Mouse (Mus musculus): ENCODE data around the gene Naa60.

Gene Naa60

DNA sequence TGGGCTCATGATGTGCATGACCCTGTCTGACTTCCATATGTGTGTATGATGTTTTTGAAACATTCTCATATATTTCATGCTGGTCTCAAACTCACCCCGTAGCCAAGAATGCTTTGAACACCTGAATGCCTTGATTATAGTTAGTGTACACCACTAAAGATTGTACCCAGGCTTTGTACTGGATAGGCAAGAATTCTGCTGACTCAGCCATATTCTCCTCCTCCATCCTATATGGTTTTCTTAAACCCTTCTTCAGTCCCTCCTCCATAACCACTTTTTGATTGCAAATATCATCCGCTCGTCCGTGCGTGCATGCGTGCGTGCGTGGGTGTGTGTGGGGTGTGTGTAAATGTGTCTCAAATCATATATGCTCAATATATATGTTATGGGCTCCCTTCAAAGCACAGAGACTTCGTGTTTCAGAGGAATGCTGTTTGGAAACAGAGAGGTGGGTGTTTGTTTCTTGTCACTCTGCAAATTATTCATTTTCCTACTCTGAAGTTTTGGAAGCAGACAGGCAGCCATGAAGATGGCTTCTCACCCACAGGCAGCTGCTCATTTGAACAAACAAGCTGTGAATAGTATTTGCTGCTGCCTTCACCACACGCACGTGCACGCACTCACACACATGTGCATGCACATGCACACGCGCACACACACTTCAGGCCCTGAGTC lies 19.6 kb downstream of the Naa60 start:
- DNase-seq (ENCODE audit: low read depth), result no peak

GRCm38 (mm10) chr16:3893739-3894138 lies 21.6 kb downstream of the Naa60 start:
- no peak for DNase-seq (ENCODE audit: low read depth)

DNA sequence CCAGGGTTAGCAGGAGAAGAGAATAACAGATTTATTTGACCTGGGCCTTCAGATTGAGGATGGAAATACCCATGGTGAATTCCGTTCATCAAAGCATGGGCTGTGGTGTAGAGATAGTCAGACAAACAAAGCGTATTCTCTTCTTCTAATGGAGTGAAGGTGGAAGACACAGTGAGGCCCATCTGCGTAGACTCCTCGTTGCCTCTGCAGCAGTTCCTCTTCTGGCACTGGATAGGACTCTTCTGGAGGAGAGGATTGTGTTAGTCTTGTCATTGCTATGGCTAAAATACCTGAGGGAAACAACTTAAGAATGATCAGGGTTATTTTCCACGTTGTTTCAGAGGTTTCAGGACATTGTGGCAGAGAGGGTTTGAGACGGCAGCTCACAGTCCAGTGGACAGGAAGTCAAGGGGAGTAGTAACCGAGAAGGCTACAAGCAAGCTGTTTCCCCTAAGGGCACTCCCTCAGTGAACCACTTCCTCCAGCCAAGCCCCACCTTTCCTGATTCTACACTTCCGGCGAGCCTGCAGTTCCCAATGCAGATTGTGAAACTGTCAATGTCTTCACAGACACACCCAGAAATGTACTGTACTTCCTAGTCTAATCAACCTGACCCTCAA lies 23.1 kb downstream of the Naa60 start:
- DNase-seq (ENCODE audit: low read depth), result peak; percentile 92

- no peak for DNase-seq (ENCODE audit: low read depth)
Observed at GRCm38 (mm10) chr16:3896046-3896445, 23.9 kb downstream of the Naa60 start.

- no peak for DNase-seq (ENCODE audit: low read depth)
Observed at GRCm38 (mm10) chr16:3896553-3896952, 24.4 kb downstream of the Naa60 start.

- DNase-seq (ENCODE audit: low read depth), result no peak
Observed at GRCm38 (mm10) chr16:3907471-3907870, 35.3 kb downstream of the Naa60 start.

DNA sequence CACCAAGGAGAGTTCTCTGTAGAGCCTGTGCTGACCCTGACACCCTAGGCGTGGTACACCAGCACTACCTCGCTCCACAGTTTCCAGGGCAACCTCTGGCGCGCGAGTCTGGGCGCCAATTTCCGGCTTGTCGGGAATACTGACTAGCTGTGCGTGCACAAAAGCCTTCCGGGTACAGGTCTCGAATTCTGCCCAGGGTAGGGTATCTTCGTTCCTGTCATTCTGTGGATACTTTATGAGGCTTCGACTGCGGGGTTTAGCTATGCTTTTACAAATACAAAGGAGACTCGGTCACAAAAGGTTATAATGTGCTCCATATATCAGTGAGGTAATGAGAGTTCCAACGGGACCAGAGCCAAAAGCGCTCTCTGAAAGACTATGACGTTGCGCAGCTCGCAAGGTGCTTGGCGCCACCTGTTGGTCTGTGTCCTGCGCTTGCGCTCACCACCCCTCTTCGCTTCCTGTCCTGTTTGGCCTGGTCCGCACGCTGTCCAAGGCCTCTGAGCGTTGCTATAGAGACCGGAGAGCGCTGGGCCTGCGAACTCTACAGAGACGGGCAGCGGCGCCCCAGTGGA lies 36.4 kb downstream of the Naa60 start, which contains the start of the genes 1700037C18Rik and Cluap1:
TSS of gene 1700037C18Rik (minus strand) at position 153 of the 575 bp plus-strand sequence.
TSS of gene Cluap1 (plus strand) at position 265 of the 575 bp plus-strand sequence.
- DNase-seq (ENCODE audit: low read depth), result peak; percentile 97

DNA sequence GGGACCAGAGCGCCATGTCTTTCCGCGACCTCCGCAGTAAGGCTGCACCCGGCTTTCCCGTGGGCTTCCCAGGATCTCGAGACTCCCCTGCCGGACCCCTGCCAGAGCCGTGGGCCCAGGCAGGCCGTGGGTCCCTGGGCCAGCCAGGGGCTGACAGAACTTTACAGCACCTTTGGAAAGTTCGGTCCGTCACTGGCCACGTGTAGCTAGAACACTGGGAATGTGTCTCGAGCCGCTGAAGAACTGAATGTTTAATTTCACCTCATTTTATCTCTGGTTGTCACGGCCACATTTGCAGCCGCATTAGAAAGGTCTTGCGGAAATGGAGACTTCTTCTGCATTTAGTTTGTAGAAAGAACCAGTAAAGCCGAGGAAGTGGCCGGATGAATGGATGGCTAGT lies 36.9 kb downstream of the Naa60 start:
- no peak for DNase-seq (ENCODE audit: low read depth)

DNA sequence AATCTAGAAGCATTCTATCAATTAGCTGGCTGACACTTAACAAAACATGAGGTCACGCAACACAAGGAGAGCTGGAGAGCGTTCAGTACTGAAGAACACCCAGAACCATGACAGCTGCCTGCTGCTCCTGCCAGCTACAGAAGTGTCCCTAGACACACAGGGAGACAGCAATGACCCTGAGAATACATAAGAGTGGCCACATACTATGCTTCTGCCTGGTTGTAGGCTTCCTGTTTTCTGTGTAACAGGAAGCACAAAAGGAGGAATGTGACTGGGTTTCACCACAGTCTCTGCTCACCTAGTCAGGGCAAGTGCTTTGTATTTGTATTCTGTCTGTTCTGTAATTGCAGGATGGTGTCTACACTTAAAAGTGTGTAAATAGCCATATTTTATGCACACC lies 48.6 kb downstream of the Naa60 start:
- DNase-seq (ENCODE audit: low read depth), result peak; percentile 32

DNA sequence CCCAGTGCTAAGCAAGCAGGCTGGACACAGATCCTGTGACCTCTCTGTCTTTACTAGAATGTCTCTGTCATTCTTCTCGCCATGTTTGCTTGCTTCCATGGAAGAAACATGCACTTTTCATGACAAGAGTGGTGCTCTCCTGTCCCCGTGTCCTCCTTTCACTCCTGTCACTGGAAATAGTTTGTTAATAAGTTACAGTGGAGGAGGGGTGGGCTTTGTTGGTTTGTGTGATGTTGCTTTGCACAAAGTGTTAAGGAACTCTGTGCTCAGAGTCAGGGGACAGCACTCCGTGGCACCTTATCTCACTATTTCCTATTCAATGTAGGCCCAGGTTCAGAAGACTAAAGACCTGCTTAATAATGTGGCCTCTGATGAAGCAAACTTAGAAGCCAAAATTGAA lies 51.3 kb downstream of the Naa60 start:
- DNase-seq (ENCODE audit: low read depth), result no peak

DNA sequence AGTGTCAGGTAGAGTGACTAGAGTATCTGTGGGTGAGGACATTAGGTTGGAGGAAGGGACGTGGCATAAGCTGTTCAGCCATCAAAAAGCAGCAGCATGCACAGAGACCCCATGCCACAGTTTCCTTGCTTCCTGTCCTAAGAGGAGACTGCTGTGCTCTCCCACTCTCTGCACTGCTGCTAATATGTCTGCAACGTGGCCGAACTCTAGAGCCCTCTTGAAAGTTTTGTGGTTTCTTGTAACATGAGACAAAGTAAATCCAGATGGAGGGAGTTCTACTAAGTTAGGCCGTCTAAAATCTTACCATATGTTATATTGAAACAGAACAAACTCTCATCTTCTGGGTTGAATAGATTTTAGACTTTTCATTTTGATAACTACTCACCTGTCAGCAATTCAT lies 51.8 kb downstream of the Naa60 start:
- DNase-seq (ENCODE audit: low read depth), result peak; percentile 24

GRCm38 (mm10) chr16:3928582-3928981 lies 56.4 kb downstream of the Naa60 start:
- no peak for DNase-seq (ENCODE audit: low read depth)

- peak; percentile 77 for DNase-seq (ENCODE audit: low read depth)
Observed at GRCm38 (mm10) chr16:3929151-3929550, 57.0 kb downstream of the Naa60 start.

GRCm38 (mm10) chr16:3933536-3933935 lies 61.4 kb downstream of the Naa60 start:
- DNase-seq (ENCODE audit: low read depth), result peak; percentile 88

DNA sequence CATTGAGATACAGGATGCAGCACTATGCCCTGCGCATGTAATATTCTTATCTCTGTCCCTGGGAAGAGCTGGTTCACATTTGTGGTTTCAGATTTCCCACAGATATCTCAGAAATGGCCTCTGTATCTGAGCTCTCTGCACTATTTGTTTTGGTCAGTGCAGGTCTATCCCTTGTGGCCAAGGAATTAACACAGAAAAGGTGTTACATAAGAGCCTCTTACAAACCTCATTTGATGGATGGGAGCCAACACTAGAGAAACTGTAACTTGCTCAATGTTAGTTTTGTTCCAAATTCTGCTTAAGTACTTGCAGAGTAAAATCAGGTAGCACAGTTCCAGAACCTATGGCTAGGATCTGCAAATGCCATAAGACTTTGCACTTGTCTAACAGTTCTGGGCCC lies 61.9 kb downstream of the Naa60 start:
- DNase-seq (ENCODE audit: low read depth), result peak; percentile 91

DNA sequence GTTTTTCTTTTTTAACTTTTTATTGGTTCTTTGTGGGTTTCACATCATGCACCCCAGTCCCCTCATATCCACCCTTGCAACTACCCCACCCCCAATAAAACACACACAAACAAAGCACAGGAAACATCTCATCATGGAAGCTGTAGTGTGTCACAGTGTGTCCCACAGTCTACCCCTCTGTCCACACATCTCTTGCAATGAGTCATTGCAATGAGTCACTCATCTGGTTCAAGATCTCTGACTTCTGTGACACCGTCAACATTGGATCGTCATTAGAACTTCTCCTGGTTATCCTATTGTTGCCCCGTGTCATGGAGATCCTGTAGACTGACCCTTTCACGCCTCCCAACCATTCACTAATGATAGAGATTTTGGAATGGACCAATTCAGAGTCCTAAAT lies 62.5 kb downstream of the Naa60 start:
- peak; percentile 86 for DNase-seq (ENCODE audit: low read depth)

DNA sequence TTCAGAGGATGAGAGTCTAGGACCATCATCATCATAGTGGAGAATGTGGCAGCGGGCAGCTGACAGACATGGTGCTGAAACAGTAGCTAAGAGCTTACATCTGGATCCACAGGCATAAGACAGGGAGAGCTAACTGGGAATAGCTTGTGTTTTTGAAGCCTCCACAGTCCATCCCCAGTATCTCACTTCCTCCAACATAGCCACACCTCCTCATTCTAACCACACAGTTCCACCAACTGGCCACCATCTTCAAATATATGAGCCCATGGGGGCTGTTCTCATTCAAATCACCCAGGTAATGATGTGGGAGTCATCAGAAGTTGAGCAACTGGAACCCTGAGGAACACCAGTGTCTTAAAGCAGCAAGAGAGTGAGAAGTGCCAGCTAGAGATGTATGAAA lies 79.0 kb downstream of the Naa60 start:
- DNase-seq (ENCODE audit: low read depth), result no peak

All from 416B (cell line).